Mouse (Mus musculus) spleen, postnatal 4 days (tissue): Measurements from ENCODE around the gene Stk4.

Source experiments
- DNase-seq, 2 experiments: peaks; one replicate each; pipeline ENCODE4 v3.0.0; 2022; ENCODE audit warnings: low spot score in 2 of 2

Stk4 gene

GRCm38 (mm10) chr2:164173394-164173793, 103.3 kb downstream of the Stk4 start:
- DNase-seq: no peak

- DNase-seq: no peak
These were observed 104.7 kb downstream of the Stk4 start for GRCm38 (mm10) chr2:164174649-164175395.

- no peak for DNase-seq
These were observed 105.7 kb downstream of the Stk4 start for GRCm38 (mm10) chr2:164175850-164176249.

- no peak for DNase-seq
These were observed 107.7 kb downstream of the Stk4 start for GRCm38 (mm10) chr2:164177831-164178230.

GRCm38 (mm10) chr2:164180124-164180523, 110.0 kb downstream of the Stk4 start:
- DNase-seq: peak in 1 of 2 experiments; percentile 13

GRCm38 (mm10) chr2:164180770-164181169, 110.6 kb downstream of the Stk4 start:
- DNase-seq: no peak

GRCm38 (mm10) chr2:164182692-164183255, 112.7 kb downstream of the Stk4 start, which contains the start of gene Wfdc5:
Gene Wfdc5, minus strand, starts transcription at chr2:164182742.
- DNase-seq: no peak

- DNase-seq: no peak
These were observed 113.2 kb downstream of the Stk4 start for GRCm38 (mm10) chr2:164183340-164183739.

GRCm38 (mm10) chr2:164184145-164184719, 114.1 kb downstream of the Stk4 start:
- peak in 1 of 2 experiments; percentile 9 for DNase-seq

- no peak for DNase-seq
These were observed 118.6 kb downstream of the Stk4 start for GRCm38 (mm10) chr2:164188722-164189121.

- DNase-seq: no peak
These were observed 120.5 kb downstream of the Stk4 start, which contains the start of gene Wfdc12 for GRCm38 (mm10) chr2:164190576-164190975. Gene Wfdc12, minus strand, starts transcription at chr2:164190608.

- no peak for DNase-seq
These were observed 122.2 kb downstream of the Stk4 start for GRCm38 (mm10) chr2:164192279-164192678.

- no peak for DNase-seq
These were observed 125.0 kb downstream of the Stk4 start for GRCm38 (mm10) chr2:164194959-164195630.

- no peak for DNase-seq
These were observed 126.0 kb downstream of the Stk4 start for GRCm38 (mm10) chr2:164195971-164196699.

- no peak for DNase-seq
These were observed 126.5 kb downstream of the Stk4 start for GRCm38 (mm10) chr2:164196700-164196990.

GRCm38 (mm10) chr2:164199626-164200327, 129.7 kb downstream of the Stk4 start, which contains the start of gene Wfdc15a:
Gene Wfdc15a, minus strand, starts transcription at chr2:164200130.
- DNase-seq: no peak
